Mouse (Mus musculus): ENCODE measurements around the gene 5430419D17Rik. TPM values are rescaled to one million over a fixed set of nuclear protein-coding genes. Genes with fewer than 3 reads are reported as not detected.

Gene 5430419D17Rik
- polyA plus RNA-seq (2017; shearing (Covaris generic)) = under 1 TPM; 0.10 to 0.45 TPM

GRCm38 (mm10) chr7:131174121-131174520 lies at the start of gene 5430419D17Rik:
TSS of gene 5430419D17Rik (plus strand) at chr7:131174402.

GRCm38 (mm10) chr7:131146214-131146613 lies 28.0 kb upstream of the 5430419D17Rik start, which contains the start of gene 4933402N03Rik:
TSS of gene 4933402N03Rik (minus strand) at chr7:131146314.

DNA sequence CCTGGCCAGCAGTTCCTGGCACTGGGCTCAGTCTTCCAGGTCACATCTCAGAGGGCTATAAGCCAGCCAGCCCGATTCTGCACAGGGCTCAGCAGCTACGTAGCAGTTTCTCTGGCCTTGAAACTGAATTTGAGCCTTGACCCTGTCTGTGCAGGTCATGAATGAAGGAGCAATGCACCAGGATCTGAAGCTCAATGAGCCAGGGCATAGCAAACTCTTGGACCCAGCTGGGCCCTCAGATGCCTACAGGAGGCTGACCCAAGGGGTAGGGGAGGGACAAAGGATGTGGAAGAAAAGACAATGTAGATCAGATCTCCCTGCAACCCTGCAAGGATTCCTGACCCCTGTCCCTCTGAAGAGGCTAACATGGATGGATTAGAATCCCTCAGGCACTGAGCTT lies 148.0 kb downstream of the 5430419D17Rik start, which contains the start of gene Cuzd1:
Gene Cuzd1, minus strand, starts transcription at position 101 of the 400 bp plus-strand sequence.

DNA sequence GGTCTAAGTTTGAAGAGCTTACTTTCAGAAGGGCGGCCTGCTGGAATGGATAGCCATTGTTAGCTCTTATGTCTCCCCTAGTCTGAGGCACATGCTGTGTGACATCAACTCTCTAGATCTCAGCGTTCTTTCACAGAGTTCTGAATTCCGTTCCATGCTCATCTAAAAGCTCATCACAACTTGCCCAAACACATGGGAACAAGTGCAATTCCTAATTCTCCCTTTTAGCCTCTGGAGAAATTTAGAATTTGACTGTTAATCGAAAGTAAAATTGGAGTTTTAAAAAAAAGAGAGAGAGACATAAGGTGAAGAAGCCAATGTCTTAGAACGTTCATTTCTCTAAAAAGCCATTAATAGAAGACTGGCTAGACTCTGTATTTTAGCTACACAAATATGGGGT lies 155.2 kb downstream of the 5430419D17Rik start, which contains the start of gene Fam24b:
Gene Fam24b, minus strand, starts transcription at position 101 of the 400 bp plus-strand sequence.

DNA sequence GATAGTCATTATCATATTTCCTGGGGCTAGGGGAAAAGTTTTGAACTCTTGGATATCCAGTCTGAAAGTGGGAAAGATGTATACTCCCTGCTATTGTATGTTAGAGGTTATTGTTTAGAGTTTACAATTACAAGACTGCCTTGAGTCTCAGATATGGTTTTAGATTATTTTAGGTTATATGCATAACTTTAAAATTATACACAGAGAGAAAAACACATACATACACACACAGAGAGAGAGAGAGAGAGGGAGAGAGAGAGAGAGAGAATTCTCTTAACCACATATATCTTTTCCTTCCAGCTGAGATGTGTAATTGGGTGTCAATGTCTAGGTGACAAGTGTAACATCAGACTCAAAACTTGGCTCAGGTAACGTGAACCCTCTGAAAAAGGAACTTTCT lies 159.4 kb downstream of the 5430419D17Rik start, which contains the start of gene Fam24a:
Gene Fam24a, plus strand, starts transcription at position 301 of the 400 bp plus-strand sequence.

Other genes with a start within 250 kb of the 5430419D17Rik start
- gene Htra1, start 238.3 kb upstream of the 5430419D17Rik start, polyA plus RNA-seq (2017; shearing (Covaris generic)) = under 1 TPM in 1 of 2 experiments, not detected in 1; 0.18 TPM
- under 1 TPM in 1 of 2 experiments, not detected in 1; 0.18 TPM for gene Dmbt1, start 142.3 kb upstream of the 5430419D17Rik start, polyA plus RNA-seq (2017; shearing (Covaris generic))
- gene 4933402N03Rik, start 28.1 kb upstream of the 5430419D17Rik start, polyA plus RNA-seq (2017; shearing (Covaris generic)) = not detected
- gene Cuzd1, start 147.9 kb downstream of the 5430419D17Rik start, polyA plus RNA-seq (2017; shearing (Covaris generic)) = under 1 TPM in 1 of 2 experiments, not detected in 1; 0.24 TPM
- not detected for gene Fam24b, start 155.1 kb downstream of the 5430419D17Rik start, polyA plus RNA-seq (2017; shearing (Covaris generic))
- under 1 TPM in 1 of 2 experiments, not detected in 1; 0.40 TPM for gene Fam24a, start 159.5 kb downstream of the 5430419D17Rik start, polyA plus RNA-seq (2017; shearing (Covaris generic))
- gene 2310057M21Rik, start 188.4 kb downstream of the 5430419D17Rik start, polyA plus RNA-seq (2017; shearing (Covaris generic)) = 10 to 100 TPM; 24.2 to 24.7 TPM
- 10 to 100 TPM; 45.2 to 64.5 TPM for gene Pstk, start 196.7 kb downstream of the 5430419D17Rik start, polyA plus RNA-seq (2017; shearing (Covaris generic))
- 10 to 100 TPM; 23.7 to 26.6 TPM for gene Ikzf5, start 236.1 kb downstream of the 5430419D17Rik start, polyA plus RNA-seq (2017; shearing (Covaris generic))
- gene Acadsb, start 236.2 kb downstream of the 5430419D17Rik start, polyA plus RNA-seq (2017; shearing (Covaris generic)) = 10 to 100 TPM; 47.5 to 64.5 TPM

All from inflammation-experienced regulatory T-cells (primary cell).